Mouse (Mus musculus) lung, postnatal 0 days (tissue): ENCODE measurements at regions not wholly inside any gene's neighbourhood (a gene's known extent, or its start where the extent isn't known, plus 50 kb on each side); places are given as distances from the start of the nearest gene placed in this dataset.

Experiments used
- CTCF ChIP-seq: IDR thresholded peaks from 2 replicates; pipeline ENCODE4 v1.5.1; 2016; ENCODE audit warnings: antibody characterized with exemption, mild to moderate bottlenecking
- EP300 ChIP-seq: IDR thresholded peaks from 2 replicates; pipeline ENCODE4 v1.6.1; 2016; ENCODE audit warnings: antibody characterized with exemption, mild to moderate bottlenecking, control low read depth

DNA sequence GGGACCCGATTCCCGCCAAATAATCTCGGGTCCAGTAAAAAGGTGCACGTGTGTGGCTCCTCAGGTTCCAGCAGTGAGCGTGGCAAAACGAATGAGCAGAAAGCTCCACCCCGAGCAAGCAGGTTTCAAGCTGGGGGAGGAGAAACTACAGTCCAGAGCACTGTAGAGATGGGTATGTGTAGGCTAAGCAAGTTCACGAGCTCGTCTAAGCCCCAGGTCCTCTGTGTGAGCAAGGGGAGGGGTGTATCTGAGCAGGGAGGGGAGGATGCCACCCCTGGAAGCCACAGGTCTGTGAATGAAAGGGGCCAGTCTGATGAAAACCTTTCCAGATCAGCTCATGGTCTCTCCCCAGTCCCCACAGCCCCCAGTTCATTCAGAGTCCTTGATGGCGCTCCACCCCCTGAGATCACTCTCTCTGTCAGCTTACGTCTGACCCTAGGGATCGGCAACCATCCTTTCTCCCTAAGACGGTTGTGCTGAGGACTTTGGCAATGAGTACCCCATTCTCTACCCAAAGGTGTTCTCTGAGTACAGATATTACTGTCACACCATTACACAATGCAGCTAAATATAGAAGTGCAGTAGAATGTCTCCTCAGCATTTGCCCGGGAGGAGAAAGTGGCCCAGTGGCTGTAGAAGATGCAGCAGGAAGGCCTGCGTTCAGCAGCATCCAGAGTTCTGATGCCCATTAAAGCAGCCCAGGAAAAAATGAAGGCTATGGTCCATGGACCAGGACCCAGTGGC, 89.2 kb upstream of the Ubl3 start:
- no peak for TF ChIP-seq CTCF
- TF ChIP-seq EP300 = no peak
